Mouse (Mus musculus) mouse trophoblast stem cell (cell line): ENCODE results near the gene Casz1.

ENCODE experiments used
- in situ Hi-C, 2 experiments: fragments of 300-500 bp; cut with MseI, MboI; formaldehyde crosslinking; loops; 2 replicates in 1 of 2; 3 replicates in 1 of 2; pipeline ENCODE4 v1.15.1; 2025

Gene Casz1

DNA sequence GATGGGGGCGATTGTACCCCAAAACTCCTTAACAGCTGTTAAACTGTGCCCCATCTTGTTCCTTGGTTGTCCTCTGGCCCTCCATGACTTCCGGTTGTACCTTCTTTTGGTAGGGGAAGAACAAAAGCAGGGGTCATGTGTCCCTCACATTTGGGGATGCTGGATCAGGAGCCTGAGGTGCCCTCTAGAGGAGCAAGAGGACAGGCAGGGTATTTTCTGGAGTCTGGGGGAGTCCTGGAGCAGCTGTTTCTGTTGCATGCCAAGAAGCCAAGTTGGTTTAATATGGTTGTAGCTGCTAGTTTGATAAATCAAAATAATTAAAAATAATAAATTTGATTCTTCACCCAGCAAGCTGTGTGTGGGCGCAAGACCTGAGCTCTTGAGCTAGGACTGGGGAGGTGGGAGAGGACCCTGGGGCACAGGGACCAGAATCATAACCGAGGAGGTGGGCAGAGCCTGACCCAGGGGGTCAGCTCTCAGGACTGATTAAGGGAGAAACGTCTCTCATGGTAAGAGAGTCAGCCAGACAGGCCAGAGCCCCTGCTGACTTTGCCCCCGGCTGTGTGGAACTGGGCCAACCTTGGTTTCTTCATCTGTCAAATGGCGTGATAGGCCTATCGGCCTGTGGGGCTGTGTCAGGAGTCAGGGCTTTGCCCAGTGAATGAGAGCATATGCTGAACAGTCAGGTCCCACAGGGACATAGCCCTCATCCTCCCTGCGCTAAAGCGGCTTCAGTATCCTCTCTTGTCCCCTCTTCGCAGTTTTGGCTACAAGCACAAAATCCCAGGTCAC, 74.2 kb downstream of the Casz1 start:
- in situ Hi-C loops = no loop called here

DNA sequence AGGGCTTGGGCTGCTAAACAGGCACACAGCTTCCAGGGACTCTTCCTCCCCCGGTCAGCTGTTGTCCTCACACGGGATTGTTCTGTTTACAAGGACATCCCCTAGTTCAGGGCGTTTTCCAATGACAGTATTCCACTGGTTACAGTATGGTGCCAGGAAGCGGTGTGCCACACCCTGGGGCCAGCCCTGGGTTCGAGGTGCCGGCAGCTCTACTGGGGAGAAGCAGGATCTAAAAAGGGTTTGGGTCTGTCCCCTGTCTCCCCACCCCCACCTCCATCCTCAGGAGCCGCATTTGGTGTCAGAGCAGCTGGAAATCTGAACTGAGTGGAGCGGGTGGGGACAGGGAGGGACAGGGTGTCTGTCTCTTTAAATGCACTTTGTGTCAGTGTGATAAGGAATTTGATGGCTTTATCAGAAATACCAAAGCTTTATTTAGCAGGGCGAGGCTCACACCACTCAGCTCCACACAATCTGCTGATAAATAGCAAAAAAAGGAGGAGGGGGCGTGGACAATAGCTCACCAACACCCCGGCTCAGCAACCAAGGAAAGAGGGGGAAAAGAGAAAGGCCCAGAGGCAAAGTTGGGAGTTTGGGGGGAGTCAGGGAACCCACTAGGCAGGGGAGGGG, 74.9 kb downstream of the Casz1 start:
- in situ Hi-C loops = no loop called here

DNA sequence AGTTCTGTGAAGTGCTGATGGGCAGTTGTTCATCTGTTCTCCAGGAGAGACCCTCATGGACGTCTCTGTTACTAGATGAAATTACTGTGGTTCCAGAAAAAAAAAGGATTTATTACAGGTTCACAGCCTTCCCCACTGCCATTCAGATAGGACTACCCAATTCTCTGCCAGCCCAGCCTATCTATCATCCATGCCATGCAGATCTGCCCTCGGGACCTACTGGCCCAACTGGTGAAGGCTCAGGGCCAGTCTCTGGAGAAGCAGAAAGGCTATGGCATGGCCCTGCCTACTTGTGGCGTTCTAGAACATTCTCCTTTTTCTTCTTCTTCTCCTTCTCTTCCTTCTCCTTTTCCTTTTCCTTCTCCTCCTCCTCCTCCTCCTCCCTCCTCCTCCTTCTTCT, 75.4 kb downstream of the Casz1 start:
- in situ Hi-C loops = no loop called here

DNA sequence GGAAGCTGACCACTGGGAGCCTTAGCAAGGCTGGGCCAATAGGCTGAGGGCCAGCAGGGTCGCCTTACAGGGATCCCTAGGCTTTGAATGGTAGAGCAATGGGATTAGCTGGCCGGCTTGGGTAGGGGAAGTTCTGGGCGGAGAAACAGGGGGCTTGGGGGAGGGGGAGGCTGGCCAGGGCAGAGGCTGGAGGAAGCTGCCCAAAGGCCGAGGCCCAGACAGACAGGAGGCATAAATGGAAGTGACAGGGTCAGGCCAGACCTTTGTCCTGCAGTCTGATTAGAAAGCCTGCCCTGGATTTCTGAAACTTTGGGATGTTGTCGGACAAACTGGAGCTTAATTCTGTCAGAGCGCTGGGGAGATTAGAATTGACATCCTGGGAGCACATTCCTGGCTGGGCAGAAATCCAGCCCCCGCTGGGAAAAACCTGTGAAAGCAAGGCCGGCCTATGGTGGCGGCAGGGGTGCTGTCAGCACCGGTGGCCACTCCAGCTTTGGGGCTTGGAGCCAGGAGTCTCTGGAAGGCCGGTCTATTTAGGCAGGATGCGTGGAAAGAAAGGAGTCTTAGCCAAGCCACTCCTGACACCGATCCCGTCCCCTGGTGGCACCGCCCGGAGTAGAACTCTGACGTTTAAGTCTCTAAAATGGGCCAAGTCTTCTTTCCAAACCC, 76.9 kb downstream of the Casz1 start:
- in situ Hi-C loops = no loop called here

DNA sequence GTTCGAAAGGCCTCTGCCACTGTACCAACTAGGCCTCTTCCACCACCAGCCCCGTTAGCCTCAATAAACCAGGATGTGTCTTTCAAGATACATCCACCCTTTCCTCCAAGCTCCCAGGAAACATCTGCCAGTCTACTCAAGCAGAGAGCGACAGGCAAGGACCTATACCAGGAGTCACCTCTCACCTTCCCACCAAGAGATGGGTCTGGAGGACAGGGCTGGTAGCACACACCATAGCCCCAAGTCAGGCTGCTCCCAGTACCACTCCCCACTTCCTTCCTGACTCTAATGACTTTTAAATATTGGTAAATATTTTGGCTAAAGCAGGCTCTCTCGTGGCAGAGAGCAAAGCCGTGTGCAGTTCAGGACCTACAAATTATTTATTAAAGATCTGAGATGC, 77.6 kb downstream of the Casz1 start:
- in situ Hi-C loops = no loop called here

DNA sequence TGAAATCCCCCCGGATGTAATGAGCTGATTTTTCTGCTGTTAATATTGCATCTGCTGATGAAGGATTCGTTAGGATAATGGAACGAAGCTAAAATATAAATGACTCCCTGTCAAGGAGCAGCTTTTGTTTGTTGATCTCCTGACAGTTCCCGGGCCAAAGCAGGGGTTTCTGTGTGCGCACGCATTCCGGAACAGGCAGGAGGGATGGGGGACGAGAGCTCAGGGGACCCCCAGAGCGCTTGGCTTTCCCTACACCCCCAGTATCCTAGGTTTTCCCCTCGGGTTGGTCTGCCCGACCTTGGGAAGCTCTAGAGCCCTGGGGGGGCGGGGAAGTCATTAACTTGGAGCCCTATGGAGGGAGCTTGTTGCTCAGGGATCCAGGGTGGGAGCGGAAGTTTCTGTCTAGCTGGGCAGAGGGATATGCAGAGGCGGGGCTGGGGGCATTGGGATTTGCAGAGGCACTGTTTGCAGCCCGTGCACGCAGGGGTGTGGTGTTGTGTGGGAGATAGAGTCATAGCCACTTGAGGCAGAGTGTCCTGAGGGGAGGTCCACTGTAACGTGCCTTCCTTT, 78.2 kb downstream of the Casz1 start:
- in situ Hi-C loops = no loop called here

DNA sequence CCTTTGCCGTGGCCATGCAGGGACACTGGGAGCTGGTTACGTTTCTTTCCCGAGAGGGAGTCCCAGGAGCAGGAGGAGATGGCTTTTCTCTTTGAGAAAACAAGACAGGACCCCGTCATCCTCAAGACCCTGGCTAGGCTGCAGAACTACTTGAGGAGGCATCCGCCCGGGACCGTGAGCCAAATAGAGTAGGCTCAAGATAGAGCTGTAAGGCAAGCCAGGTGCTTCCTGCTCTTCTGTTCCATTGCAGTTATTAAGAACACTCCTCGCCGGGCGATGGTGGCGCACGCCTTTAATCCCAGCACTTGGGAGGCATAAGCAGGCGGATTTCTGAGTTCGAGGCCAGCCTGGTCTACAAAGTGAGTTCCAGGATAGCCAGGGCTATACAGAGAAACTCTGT, 80.4 kb downstream of the Casz1 start:
- in situ Hi-C loops = no loop called here

DNA sequence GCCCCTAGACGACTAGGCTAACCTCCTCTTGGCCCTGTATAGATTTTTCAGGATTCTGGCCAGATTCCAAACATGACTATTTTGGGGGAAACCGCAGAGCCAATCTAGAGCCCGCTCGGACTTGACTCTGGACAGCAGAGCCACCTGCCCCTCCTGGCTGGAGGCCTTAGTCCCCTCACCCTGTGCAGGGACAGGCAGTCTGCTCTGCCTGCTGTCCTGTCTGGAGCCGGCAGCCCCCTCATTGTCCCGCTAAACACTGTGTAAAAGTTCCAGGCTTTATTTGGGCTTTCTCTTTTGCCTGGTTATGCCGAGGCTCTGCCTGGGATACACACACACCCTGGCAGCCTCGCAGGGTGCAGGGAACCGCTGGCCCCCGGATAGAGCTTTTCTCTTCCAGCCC, 81.2 kb downstream of the Casz1 start:
- in situ Hi-C loops = no loop called here

DNA sequence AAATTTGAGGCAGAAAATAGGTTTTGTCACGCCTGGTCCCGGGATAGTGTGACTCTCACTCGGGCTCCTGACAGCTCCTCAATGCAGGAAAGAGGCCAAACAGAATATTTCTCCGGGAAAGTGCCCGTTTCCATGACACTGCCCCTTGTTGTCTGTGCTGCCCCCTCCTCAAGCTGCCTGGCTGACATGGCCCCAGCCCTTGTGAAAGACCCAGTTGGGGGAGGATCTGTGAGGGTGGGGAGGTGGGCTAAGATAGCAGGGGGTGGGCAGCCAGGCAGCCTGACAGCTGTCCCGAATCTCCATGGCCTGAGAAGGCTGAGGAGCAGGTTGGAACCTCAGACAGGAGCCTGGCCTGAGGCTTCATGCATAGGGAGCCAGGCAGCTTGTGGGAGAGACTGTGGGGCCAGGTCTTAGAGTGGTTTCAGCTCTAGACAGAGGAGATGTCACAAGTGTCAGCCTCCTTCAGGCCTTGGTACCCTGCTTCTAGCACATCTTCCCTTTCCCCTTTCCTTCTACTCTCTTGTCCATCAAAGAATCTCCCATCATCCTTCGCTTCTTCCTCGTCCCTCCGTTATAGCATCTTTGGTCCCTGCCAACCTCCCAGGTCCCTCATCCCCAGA, 81.8 kb downstream of the Casz1 start:
- in situ Hi-C loops = no loop called here

DNA sequence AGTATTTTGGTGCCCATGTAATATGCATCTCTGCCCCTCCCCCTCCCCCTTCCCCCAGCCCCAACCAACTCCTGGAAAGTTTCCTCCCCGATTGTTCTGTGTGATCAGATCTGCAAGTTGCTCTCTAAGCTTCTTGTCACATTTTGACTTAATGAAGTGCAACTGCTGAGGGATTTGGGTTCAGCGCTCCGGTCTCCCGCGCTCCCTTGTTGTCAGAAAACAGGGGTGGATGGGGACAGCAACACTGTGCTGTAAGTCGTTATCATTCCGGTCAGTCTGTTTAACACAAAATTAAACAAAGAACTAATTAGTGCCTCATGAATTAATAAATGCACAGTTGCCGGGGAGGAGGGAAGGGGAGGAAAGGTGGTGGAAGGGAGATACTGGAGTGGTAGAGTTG, 84.0 kb downstream of the Casz1 start:
- in situ Hi-C loops = no loop called here

DNA sequence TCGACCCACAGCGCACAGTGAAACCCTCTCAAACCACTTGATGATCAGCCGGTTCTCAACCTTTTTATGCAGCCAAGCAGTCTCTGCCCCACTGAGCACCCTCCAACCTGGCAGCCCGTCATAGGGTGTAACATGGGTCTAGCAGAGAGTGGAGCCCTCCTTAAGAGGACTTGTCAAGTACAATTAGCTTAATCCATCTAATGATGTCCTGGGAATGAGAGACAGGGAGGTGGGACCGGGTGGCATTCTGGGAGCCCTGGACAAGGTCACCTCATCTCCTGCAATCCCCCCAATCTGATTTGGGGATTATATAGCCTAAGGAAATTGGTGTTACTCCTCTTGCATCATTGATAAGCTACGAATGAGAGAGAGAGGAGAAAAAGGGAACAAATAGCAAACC, 84.8 kb downstream of the Casz1 start:
- in situ Hi-C loops = no loop called here

DNA sequence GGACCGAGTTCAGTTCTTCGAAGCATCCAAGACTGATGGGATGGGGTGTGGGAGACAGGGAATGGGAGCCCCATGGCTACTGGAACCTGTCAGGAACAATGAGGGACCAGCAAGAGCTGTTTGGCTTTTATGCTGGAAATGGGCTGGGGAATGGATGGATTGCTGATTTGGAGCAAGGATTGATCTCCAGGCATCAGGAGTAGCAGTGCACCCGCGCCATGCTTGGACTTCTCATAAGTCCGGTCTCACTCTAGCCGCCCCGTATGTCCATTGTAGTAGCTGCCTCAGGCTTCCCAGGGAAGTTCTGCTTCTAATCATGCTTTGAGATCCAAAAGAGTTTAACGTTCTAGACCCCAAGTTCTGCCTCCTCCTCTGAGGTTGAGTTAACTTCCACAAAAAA, 86.2 kb downstream of the Casz1 start:
- in situ Hi-C loops = no loop called here

DNA sequence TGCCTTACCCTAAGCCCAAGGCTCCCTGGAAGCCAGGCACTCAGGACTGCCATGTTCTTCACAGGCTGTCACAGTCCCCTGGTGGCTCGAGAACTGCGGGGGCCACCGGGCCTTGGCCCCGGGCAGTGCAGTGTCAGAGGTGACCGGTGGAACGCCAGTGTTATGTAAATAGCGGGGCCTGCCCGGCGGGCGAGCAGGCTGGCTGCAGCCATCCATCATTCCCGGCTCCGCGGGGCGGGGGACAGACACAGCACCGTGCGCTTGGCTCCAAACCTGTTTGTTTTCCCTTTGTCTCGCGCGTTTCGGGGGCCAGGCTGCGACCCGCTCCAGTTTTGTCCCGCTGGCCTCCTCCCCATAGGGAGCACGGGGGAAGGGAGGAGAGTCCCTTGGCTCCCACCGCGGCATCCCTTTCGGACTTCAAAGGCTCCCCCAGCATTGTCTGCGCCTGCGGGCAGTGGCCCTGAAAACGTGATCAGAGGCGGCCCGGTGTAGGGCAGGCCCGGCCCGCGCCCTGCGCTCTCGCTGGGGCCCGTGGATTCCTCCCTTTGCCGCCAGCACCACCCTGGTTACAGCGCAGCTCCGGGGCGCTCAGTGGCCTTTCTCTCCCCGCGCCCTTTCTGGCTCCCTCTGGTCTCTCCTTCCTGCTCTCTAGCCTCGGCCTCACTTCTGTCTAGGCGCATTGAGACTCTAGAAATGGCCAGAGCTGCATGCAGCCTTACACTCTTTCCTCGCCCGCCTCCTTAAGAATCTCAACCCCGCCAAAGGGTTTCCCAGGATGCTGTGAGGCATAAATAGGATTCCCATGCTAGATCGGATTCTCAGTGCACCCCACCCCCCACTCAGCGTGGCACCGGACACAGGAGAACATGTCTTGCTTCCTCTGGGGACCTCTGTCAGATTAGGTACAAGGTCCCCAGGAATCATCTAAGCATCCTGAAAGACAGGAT, 86.9 kb downstream of the Casz1 start:
- in situ Hi-C loops = no loop called here

DNA sequence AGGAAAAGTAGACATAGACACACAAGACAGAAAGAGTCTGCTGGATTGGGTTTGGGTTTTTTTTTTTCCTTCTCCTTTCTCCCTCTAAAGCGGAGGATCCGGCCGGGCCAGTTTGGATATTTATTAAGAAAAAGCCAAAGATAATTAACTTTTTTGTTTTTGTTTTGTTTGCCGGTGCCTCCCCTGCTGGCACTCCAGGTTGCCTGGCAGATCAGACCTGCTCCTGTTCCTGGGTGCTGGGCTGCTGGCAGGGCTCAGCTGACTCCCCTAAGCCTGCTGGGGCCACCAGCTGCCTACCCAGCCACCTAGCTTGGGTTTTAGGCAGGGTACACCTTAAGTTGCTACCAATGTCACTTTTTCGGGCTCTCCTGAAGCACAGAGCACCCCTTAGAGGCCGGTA, 91.9 kb downstream of the Casz1 start:
- in situ Hi-C loops = no loop called here

DNA sequence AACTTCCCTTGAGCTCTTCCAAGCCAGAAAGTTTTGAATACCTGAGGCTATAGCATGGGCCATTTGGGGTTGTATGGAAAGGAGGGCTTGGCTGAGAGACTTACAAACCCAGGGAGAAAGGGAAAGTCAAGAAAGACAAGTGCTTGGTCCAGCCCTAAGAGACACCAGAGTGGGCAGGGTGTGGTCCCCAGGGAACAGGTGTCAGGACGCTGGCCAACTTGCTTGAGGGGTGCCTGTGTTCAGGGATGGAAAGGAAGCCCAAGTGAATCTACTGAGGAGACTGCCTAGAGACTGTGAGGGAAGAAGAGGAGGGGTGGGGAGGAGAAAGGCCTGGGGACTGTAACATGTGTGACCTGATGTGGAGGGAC, 95.7 kb downstream of the Casz1 start:
- in situ Hi-C loops = no loop called here

DNA sequence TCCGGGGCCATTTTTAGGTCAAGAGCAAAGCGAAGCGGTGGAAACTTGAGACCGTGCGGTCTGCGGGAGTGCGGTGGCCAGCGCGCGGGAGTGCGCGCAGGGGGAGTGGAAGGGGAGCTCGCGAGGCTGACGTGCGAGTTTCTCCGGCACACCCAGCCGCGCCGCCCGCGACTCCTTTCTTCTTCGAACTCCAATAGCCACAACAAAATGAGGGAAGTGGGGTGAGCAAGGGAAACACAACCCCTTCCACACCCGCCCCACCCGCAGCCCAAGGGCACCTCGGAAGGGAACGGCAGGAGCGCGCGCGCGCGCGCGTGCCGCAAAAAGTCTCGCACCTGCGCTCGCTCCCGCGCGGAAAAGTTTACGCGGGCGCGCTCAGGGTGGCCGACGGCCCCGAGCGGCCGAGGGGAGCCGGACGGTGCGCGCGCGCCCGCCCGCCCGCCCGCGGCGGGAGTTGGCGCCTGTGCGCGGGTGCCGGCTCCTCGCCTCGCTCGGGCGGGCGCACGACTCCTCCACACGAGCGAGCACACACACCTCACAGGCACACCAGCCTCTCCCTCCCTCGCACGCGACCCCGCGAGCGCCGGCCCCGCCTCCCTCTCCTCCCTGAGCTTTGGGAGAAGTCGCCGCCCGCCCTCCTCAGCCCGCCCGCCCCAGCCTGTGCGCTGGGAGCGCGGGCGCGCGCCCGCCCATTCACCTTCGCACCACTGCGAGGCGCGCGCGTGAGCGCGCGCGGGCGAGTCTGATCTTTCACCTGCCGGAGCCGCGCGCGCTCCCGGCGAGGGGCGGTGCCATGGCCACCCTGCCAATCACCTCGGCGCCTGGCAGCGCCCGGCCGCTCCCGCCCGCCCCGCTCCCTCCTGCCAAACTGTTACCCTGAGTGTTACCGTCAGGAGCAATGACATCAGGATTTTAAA, 96.3 kb downstream of the Casz1 start:
- in situ Hi-C loops = no loop called here

DNA sequence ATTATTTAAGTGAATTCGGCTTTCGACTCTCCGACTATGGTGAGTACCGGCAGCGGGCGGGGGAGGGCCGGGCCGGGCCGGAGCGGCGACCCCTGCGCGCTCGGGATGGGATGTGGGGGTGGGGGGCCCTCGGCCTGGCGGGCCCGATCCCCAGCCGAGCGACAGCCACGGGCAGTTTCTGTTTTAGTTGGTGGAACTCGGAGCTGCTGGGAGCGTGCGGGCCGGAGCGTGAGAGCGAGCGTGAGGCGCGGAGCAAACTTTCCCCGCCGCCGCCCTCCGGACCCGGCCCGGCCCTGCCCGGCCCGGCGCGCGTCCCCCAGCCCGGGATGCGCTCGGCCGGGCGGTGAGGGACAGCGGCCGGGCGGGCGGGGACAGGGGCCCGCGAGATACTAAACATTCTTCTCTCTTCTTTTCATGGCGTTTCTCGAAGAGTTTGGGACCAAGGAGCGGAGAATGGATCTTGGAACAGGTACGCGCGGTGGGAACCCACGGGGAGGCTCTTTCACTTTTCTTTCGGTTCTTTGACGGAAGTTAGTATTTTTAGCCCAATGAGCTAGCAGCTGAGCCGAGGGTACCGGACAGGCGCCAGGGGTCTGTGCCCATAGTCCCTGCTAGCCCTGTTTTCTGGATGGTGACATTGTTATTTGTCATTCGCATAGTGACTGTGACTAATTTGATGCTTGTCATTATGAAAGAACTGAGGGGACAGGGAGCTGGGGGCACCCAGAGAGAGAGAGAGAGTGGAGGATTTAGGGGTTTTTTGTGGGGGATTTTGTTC, 97.2 kb downstream of the Casz1 start:
- in situ Hi-C loops = no loop called here

DNA sequence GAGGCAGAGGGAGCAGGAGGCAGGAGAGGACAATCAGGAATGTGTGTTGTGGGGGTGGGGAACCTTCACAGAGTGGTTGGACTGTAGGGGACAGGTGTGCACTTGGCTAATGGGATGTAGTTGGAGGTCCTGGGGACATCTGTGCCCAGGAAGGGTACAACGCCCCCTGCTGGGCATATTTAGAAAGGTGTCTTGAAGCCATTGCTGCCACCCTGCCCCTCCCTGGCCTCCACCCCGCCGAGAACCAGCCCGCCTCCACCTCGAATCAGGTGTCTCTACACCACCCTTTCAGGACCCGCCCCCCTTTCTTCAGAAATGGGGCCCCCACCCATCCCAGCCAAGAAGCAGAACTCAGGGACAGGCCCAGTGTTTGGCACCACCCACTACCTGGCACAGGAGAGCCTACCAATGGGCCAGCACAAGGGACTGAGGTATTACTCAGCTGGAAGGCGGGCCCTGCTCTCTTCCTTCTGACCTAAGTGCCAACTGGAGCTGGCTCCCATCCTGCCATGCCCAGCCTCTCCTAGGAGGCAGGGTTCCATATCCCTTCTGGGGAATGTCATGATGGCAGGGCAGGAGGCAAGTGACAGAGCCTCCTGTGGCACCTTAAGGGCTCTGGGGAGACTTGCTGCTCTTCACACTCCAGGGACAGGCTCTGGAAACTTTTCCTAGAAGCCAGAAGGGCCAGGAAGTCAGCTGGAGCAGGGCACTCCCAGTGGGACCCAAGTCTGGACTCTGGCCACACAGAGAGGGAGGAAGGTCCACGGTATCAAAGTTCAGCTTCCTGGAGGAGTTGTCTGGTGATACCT, 98.9 kb downstream of the Casz1 start:
- in situ Hi-C loops = no loop called here
